Mouse (Mus musculus): ENCODE results near the gene Rbm12. TPM values are rescaled to one million over a fixed set of nuclear protein-coding genes. Genes with fewer than 3 reads are reported as not detected.

Gene Rbm12
- 10 to 100 TPM; 23.0 to 27.6 TPM for total RNA-seq (2023)

DNA sequence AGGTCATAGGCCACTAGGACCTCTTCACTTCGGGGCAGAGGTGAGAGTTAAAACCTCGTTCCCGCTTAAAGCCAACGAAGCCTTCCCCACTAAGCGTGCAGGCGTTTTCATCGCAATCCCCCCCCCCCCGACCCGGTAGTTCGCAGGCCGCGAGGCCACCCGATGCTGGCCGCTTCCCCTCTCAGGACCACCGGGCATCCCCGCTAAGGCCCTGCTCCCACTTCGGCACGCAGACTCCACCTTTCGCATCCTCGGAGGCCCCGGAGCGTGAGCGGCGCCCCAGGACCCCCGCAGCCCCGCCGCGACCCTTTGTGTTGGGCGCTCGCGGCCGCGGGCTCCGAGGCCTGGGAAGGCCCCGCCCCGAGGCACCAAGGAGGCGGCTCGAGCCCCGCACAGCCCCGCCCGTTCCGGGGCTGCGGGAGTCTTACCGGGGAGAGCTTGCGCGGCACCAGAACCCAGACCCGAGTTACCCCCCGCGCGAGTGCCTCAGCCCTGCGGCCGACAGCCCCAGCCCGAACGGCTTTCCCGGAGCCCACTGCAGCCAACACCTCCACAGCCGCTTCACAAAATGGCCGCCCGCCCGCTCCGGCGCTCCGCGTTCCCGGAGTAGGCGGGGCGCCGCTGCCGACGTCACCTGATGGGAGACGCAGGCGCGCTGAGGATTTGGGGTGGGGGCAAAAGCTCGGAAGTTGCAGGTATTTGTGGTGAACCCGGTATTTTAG lies at the start of gene Rbm12, which contains the start of gene Cpne1:
Gene Rbm12, minus strand, starts transcription at position 621 of the 722 bp plus-strand sequence.
Gene Cpne1, minus strand, starts transcription at position 608 of the 722 bp plus-strand sequence.

DNA sequence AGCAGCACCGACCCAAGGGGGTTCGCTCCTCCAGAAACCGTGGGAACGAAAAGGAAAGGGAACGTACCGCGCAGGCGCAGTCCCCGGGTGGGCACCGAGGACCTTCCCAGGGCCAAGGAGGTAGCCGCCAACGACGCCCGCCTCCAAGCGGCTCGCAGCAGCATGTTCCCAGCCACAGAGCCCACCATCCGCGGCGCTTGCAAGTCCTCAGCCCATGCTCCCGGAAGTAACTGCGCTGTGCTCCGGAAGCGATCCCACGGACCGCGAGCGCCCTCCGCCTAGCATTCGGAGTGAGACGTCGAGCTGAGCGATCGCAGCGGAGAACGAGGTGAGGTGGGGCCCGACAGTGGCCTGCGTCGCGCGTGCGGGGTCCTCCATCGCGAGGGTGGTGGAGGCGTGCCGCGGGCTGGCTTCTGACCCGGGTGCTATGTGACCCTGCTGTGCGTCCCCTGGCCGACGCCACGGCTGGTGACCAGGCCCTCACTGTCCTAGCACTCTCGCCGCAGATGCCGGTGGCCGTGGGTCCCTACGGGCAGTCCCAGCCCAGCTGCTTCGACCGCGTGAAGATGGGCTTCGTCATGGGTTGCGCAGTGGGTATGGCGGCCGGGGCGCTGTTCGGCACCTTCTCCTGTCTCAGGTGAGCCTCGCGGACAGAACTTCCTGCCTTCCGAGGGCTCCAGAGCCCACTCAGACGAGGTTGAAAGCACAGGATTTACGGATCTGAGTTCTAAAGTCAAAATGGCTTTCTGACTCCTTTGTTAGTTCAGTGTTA lies 32.4 kb upstream of the Rbm12 start, which contains the start of the genes Romo1 and Nfs1:
Gene Romo1, plus strand, starts transcription at position 87 of the 772 bp plus-strand sequence.
Gene Nfs1, minus strand, starts transcription at position 234 of the 772 bp plus-strand sequence.

DNA sequence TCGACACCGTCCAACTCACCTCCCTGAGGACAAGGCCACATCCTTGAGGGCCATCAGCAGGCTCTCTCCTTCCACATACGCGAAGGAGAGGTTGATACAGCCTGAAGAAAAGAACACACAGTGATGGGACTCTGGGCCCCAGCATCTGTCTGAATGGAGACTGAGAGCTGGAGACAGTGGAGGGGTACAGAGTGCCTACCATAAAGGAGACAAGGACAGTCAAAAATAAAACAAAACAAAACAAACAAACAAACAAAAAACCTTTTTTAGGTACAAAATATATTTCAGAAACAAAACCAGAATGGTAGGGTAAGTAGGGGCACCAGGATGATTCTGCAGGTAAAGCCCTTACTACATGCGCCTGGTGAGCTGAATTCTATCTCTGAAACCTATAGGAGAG lies 15.2 kb upstream of the Rbm12 start, which contains the start of gene Gm28036:
Gene Gm28036, minus strand, starts transcription at position 101 of the 400 bp plus-strand sequence.

DNA sequence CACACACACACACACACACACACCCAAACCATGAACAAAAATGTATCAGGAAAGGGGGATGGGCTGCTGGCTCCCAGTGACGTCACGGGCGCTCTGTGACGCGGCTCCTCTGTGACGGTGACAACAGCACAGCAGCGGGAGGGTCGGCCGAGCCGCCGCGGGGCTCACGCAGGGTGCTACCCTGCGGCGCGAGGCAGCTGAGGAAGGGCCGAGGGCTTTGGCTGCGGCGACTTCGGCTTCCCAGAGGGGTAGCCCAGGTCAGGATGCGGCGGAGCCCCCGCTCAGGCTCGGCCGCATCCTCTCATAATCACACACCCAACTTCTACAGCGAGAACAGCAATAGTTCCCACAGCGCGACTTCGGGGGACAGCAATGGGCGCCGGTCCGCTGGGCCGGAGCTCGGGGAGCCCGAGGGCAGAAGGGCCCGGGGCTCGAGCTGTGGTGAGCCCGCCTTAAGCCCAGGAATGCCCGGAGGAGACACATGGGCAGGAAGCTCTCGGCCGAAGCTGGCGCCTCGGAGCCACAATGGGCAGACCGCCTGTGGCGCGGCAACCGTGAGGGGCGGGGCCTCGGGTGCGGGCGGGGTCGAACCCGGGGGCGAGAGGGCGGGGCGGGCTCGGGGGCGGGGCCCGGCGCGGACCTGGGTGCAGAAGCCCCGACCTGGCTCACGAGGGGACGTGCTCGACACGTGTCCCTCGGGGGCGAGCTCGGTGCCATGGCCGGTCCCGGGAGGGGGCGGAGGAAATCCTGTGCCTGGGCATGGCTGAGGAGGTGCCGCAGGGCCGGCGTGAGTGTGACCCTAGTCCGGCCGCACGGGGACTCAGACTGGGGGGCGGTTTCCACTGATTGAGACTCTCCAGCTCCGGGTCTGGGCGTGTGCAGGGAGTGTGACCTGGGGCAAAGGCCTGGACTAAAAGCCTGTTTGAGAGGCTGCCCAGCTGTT lies 46.4 kb downstream of the Rbm12 start, which contains the start of gene Spag4:
Gene Spag4, plus strand, starts transcription at position 77 of the 943 bp plus-strand sequence.

DNA sequence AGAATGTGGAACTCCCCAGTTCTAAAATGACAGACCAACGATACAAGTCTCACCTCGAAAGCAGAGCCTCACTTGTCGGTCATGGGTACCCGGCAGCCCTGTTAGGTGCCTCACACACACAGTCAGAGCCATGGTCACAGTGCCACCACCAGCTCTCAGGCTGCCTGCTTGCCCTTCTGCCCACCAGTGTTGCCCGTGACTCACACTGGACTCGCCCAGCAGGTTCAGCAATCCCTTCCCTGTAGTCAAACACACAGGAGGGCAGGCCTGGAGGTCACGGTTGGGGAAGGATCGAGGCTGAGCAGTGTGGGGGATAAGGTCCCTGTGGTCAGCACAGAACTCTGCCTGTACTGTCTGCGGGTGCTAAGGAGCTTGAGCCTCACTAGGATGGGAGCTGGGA lies 59.0 kb downstream of the Rbm12 start, which contains the start of gene Fer1l4:
Gene Fer1l4, minus strand, starts transcription at position 132 of the 400 bp plus-strand sequence.

Other genes starting within 250 kb of the Rbm12 start
- 10 to 100 TPM; 19.4 to 29.6 TPM for gene Uqcc1, start 181.7 kb downstream of the Rbm12 start, total RNA-seq (2023)
- not detected for gene Gm15557, start 171.2 kb downstream of the Rbm12 start, total RNA-seq (2023)
- gene Gdf5, start 166.6 kb downstream of the Rbm12 start, total RNA-seq (2023) = not detected
- 10 to 100 TPM; 52.9 to 56.1 TPM for gene Cep250, start 155.5 kb downstream of the Rbm12 start, total RNA-seq (2023)
- gene 6430550D23Rik, start 104.0 kb downstream of the Rbm12 start, total RNA-seq (2023) = 1 to 10 TPM in 1 of 2 experiments, under 1 TPM in 1; 0.49 to 3.8 TPM
- gene Ergic3, start 103.9 kb downstream of the Rbm12 start, total RNA-seq (2023) = 100 to 1,000 TPM; 100 to 112 TPM
- gene Fer1l4, start 59.0 kb downstream of the Rbm12 start, total RNA-seq (2023) = not detected
- gene Spag4, start 46.8 kb downstream of the Rbm12 start, total RNA-seq (2023) = 1 to 10 TPM in 1 of 2 experiments, under 1 TPM in 1; 0.55 to 1.2 TPM
- gene Cpne1, start within 50 bp of the Rbm12 start, total RNA-seq (2023) = 10 to 100 TPM; 63.3 to 70.1 TPM
- 10 to 100 TPM; 15.0 to 27.7 TPM for gene Gm28036, start 15.1 kb upstream of the Rbm12 start, total RNA-seq (2023)
- gene Romo1, start 32.1 kb upstream of the Rbm12 start, total RNA-seq (2023) = 10 to 100 TPM; 46.2 to 68.7 TPM
- gene Nfs1, start 32.2 kb upstream of the Rbm12 start, total RNA-seq (2023) = 10 to 100 TPM; 26.0 to 29.9 TPM
- gene Rbm39, start 68.3 kb upstream of the Rbm12 start, total RNA-seq (2023) = 1,000 to 10,000 TPM; 1,343 to 1,424 TPM
- 10 to 100 TPM; 33.1 to 51.1 TPM for gene Phf20, start 84.5 kb upstream of the Rbm12 start, total RNA-seq (2023)
- 1 to 10 TPM; 6.2 to 8.2 TPM for gene Cnbd2, start 200.3 kb upstream of the Rbm12 start, total RNA-seq (2023)
- 100 to 1,000 TPM; 169 to 172 TPM for gene Scand1, start 200.7 kb upstream of the Rbm12 start, total RNA-seq (2023)